Mouse (Mus musculus): ENCODE results near the gene Gpr62. TPM values are rescaled to one million over a fixed set of nuclear protein-coding genes. Genes with fewer than 3 reads are reported as not detected.
A peak's percentile ranks its signal among the peaks of the same experiment; 100 is the strongest.

Gpr62 gene
- polyA plus RNA-seq, 1 experiment: not detected

- TF ChIP-seq CTCF (IDR thresholded peaks at IDR 0.05; ENCODE audit: borderline replicate concordance, insufficient read depth, low read length) (peak; percentile 5; the same call in 1 of the 2 replicates), POLR2A (IDR thresholded peaks at IDR 0.05; ENCODE audit: low read depth, low read length) (no peak)
- no peak overlapping the region for H3K4me3 ChIP-seq (ENCODE audit: insufficient read depth, low read length)
- no peaks in the 10 kb centered on the region for H3K4me1 ChIP-seq (ENCODE audit: control insufficient read depth, insufficient read depth, low read length)
- H3K27ac ChIP-seq (ENCODE audit: insufficient read depth, low read length): no peak overlapping the region
Observed at GRCm38 (mm10) chr9:106442680-106443079, 23.1 kb downstream of the Gpr62 start.

GRCm38 (mm10) chr9:106436566-106436965, 29.2 kb downstream of the Gpr62 start:
- no peak overlapping the region for H3K27ac ChIP-seq (ENCODE audit: insufficient read depth, low read length)
- TF ChIP-seq CTCF (IDR thresholded peaks at IDR 0.05; ENCODE audit: borderline replicate concordance, insufficient read depth, low read length) (no peak), POLR2A (IDR thresholded peaks at IDR 0.05; ENCODE audit: low read depth, low read length) (no peak)
- H3K4me3 ChIP-seq (ENCODE audit: insufficient read depth, low read length): no peak overlapping the region
- H3K4me1 ChIP-seq (ENCODE audit: control insufficient read depth, insufficient read depth, low read length): 0 out of 2 replicates have a peak, but pooled peaks cover 5% of the 10 kb centered on the region

- no peak for TF ChIP-seq CTCF (IDR thresholded peaks at IDR 0.05; ENCODE audit: borderline replicate concordance, insufficient read depth, low read length)
- TF ChIP-seq POLR2A (IDR thresholded peaks at IDR 0.05; ENCODE audit: low read depth, low read length): peak; percentile 41; the same call in 1 of the 2 replicates
- H3K4me1 ChIP-seq (ENCODE audit: control insufficient read depth, insufficient read depth, low read length): 0 out of 2 replicates have a peak, but pooled peaks cover 5% of the 10 kb centered on the region
- no peak overlapping the region for H3K4me3 ChIP-seq (ENCODE audit: insufficient read depth, low read length)
- no peak overlapping the region for H3K27ac ChIP-seq (ENCODE audit: insufficient read depth, low read length)
Observed at GRCm38 (mm10) chr9:106433389-106433788, 32.3 kb downstream of the Gpr62 start.

GRCm38 (mm10) chr9:106430015-106430264, 35.8 kb downstream of the Gpr62 start:
- peak overlapping the region; percentile 83 for H3K4me3 ChIP-seq (ENCODE audit: insufficient read depth, low read length)
- no peaks in the 10 kb centered on the region for H3K4me1 ChIP-seq (ENCODE audit: control insufficient read depth, insufficient read depth, low read length)
- TF ChIP-seq POLR2A (IDR thresholded peaks at IDR 0.05; ENCODE audit: low read depth, low read length) (no peak), CTCF (IDR thresholded peaks at IDR 0.05; ENCODE audit: borderline replicate concordance, insufficient read depth, low read length) (no peak)
- peak overlapping the region; percentile 72 for H3K27ac ChIP-seq (ENCODE audit: insufficient read depth, low read length)

- Histone ChIP-seq H3K4me3 (ENCODE audit: insufficient read depth, low read length) (peak within 1 kb of the TSS; percentile 83), H3K4me1 (ENCODE audit: control insufficient read depth, insufficient read depth, low read length) (no peaks in the 10 kb centered on the region), H3K27ac (ENCODE audit: insufficient read depth, low read length) (peak within 1 kb of the TSS; percentile 83)
- no peak for TF ChIP-seq CTCF (IDR thresholded peaks at IDR 0.05; ENCODE audit: borderline replicate concordance, insufficient read depth, low read length)
- peak; percentile 76 for TF ChIP-seq POLR2A (IDR thresholded peaks at IDR 0.05; ENCODE audit: low read depth, low read length)
Observed at GRCm38 (mm10) chr9:106429221-106430014, 36.3 kb downstream of the Gpr62 start, which contains the start of gene Rpl29. Rpl29 (plus strand) TSS chr9:106429454.

GRCm38 (mm10) chr9:106428719-106429220, 37.0 kb downstream of the Gpr62 start:
- no peaks in the 10 kb centered on the region for H3K4me1 ChIP-seq (ENCODE audit: control insufficient read depth, insufficient read depth, low read length)
- H3K27ac ChIP-seq (ENCODE audit: insufficient read depth, low read length): peak overlapping the region; percentile 83
- TF ChIP-seq CTCF (IDR thresholded peaks at IDR 0.05; ENCODE audit: borderline replicate concordance, insufficient read depth, low read length) (no peak), POLR2A (IDR thresholded peaks at IDR 0.05; ENCODE audit: low read depth, low read length) (no peak)
- peak overlapping the region; percentile 56 for H3K4me3 ChIP-seq (ENCODE audit: insufficient read depth, low read length)

- Histone ChIP-seq H3K4me1 (ENCODE audit: control insufficient read depth, insufficient read depth, low read length) (peaks cover 14% of the 10 kb centered on the region), H3K27ac (ENCODE audit: insufficient read depth, low read length) (no peak overlapping the region), H3K4me3 (ENCODE audit: insufficient read depth, low read length) (no peak overlapping the region)
- TF ChIP-seq CTCF (IDR thresholded peaks at IDR 0.05; ENCODE audit: borderline replicate concordance, insufficient read depth, low read length) (peak; percentile 87; the same call in 1 of the 2 replicates), POLR2A (IDR thresholded peaks at IDR 0.05; ENCODE audit: low read depth, low read length) (no peak)
Observed at GRCm38 (mm10) chr9:106421865-106422160, 43.9 kb downstream of the Gpr62 start.

- TF ChIP-seq CTCF (IDR thresholded peaks at IDR 0.05; ENCODE audit: borderline replicate concordance, insufficient read depth, low read length) (no peak), POLR2A (IDR thresholded peaks at IDR 0.05; ENCODE audit: low read depth, low read length) (no peak)
- peaks cover 14% of the 10 kb centered on the region for H3K4me1 ChIP-seq (ENCODE audit: control insufficient read depth, insufficient read depth, low read length)
- H3K4me3 ChIP-seq (ENCODE audit: insufficient read depth, low read length): no peak overlapping the region
- H3K27ac ChIP-seq (ENCODE audit: insufficient read depth, low read length): no peak overlapping the region
Observed at GRCm38 (mm10) chr9:106421033-106421864, 44.5 kb downstream of the Gpr62 start.

- no peak overlapping the region for H3K27ac ChIP-seq (ENCODE audit: insufficient read depth, low read length)
- peaks cover 14% of the 10 kb centered on the region for H3K4me1 ChIP-seq (ENCODE audit: control insufficient read depth, insufficient read depth, low read length)
- TF ChIP-seq CTCF (IDR thresholded peaks at IDR 0.05; ENCODE audit: borderline replicate concordance, insufficient read depth, low read length): no peak
- TF ChIP-seq POLR2A (IDR thresholded peaks at IDR 0.05; ENCODE audit: low read depth, low read length): no peak
- H3K4me3 ChIP-seq (ENCODE audit: insufficient read depth, low read length): no peak overlapping the region
Observed at GRCm38 (mm10) chr9:106420608-106421007, 45.1 kb downstream of the Gpr62 start.
